Mouse (Mus musculus): ENCODE results near the gene Camk2d.
A peak's percentile ranks its signal among the peaks of the same experiment; 100 is the strongest.

Camk2d gene

GRCm38 (mm10) chr3:126613510-126614128 lies 17.5 kb downstream of the Camk2d start:
- DNase-seq, result no peak

GRCm38 (mm10) chr3:126615306-126615705 lies 19.2 kb downstream of the Camk2d start:
- no peak for DNase-seq

GRCm38 (mm10) chr3:126620152-126620551 lies 24.1 kb downstream of the Camk2d start:
- DNase-seq, result no peak

- DNase-seq, result no peak
Observed at GRCm38 (mm10) chr3:126622509-126622908, 26.4 kb downstream of the Camk2d start.

GRCm38 (mm10) chr3:126624994-126625763 lies 29.1 kb downstream of the Camk2d start:
- DNase-seq, result no peak

- DNase-seq, result no peak
Observed at GRCm38 (mm10) chr3:126625764-126626040, 29.6 kb downstream of the Camk2d start.

- DNase-seq, result no peak
Observed at GRCm38 (mm10) chr3:126627968-126628367, 31.9 kb downstream of the Camk2d start.

- DNase-seq, result no peak
Observed at GRCm38 (mm10) chr3:126628380-126628779, 32.3 kb downstream of the Camk2d start.

GRCm38 (mm10) chr3:126629040-126629439 lies 32.9 kb downstream of the Camk2d start:
- DNase-seq, result no peak

GRCm38 (mm10) chr3:126630111-126630869 lies 34.2 kb downstream of the Camk2d start:
- DNase-seq, result no peak

- no peak for DNase-seq
Observed at GRCm38 (mm10) chr3:126631583-126631982, 35.5 kb downstream of the Camk2d start.

GRCm38 (mm10) chr3:126632580-126632979 lies 36.5 kb downstream of the Camk2d start:
- DNase-seq, result no peak

GRCm38 (mm10) chr3:126634171-126634570 lies 38.1 kb downstream of the Camk2d start:
- no peak for DNase-seq

- DNase-seq, result no peak
Observed at GRCm38 (mm10) chr3:126638259-126638658, 42.2 kb downstream of the Camk2d start.

GRCm38 (mm10) chr3:126639098-126639513 lies 43.0 kb downstream of the Camk2d start:
- DNase-seq, result peak; percentile 29

- DNase-seq, result no peak
Observed at GRCm38 (mm10) chr3:126640443-126641251, 44.5 kb downstream of the Camk2d start.

- no peak for DNase-seq
Observed at GRCm38 (mm10) chr3:126641451-126641850, 45.3 kb downstream of the Camk2d start.

GRCm38 (mm10) chr3:126643071-126644010 lies 47.2 kb downstream of the Camk2d start:
- DNase-seq, result no peak

GRCm38 (mm10) chr3:126650332-126650731 lies 54.2 kb downstream of the Camk2d start:
- no peak for DNase-seq

GRCm38 (mm10) chr3:126650747-126651146 lies 54.6 kb downstream of the Camk2d start:
- no peak for DNase-seq

GRCm38 (mm10) chr3:126652361-126652760 lies 56.3 kb downstream of the Camk2d start:
- DNase-seq, result no peak

- DNase-seq, result no peak
Observed at GRCm38 (mm10) chr3:126653118-126653517, 57.0 kb downstream of the Camk2d start.
